Mouse (Mus musculus): ENCODE measurements around the gene Mmp8. TPM values are rescaled to one million over a fixed set of nuclear protein-coding genes. Genes with fewer than 3 reads are reported as not detected.

Gene Mmp8
- polyA plus RNA-seq, 1 experiment from 2014 or later, result 0.23 TPM

DNA sequence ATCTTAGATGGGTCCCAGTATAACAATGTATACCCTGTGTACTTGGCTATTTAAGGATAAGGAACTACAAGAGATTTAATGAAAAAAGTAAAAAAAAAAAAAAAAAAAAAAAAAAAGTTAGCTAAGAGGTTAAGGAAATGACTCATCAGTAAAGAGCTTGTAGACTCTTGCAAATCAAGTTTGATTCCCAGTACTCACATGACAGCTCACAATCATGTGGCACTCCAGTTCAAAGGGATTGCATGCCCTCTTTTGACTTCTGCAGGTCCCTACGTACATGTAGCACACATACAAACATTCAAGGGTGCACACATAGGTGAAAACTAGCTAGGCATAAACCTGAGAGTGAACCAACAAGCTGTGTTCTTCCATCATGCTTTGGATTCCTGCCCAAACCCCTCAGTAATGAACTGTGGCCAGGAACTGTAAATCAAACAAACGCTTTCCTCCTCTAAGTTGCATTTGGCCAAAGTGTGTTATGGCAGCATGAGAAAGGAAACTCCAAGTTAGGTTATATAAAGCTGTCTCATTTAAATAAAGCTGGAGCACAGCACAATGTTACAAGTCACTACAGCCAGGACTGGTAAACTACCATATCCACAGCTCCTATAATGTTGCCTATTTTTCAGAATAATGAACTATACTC lies 14.5 kb downstream of the Mmp8 start:
- Histone ChIP-seq H3K4me3 (ENCODE audit: low read depth, low read length) (no peak overlapping the region), H3K4me1 (replicated peaks; ENCODE audit: control insufficient read depth, insufficient read depth, low read length) (no peaks in the 10 kb centered on the region; the same call in 1 of the 2 replicates), H3K9me3 (ENCODE audit: control insufficient read depth, low read length) (no peaks in the 10 kb centered on the region), H3K27me3 (replicated peaks; ENCODE audit: control insufficient read depth, insufficient read depth, low read length) (no peaks in the 10 kb centered on the region), H3K36me3 (ENCODE audit: control insufficient read depth, insufficient read depth, low read length) (no peaks in the 10 kb centered on the region), H3K27ac (ENCODE audit: low read depth) (no peak overlapping the region), H3K9ac (ENCODE audit: low read length) (no peak overlapping the region), H3K4me2 (ENCODE audit: low read length) (no peak overlapping the region)
- DNase-seq (ENCODE audit: low spot score) (no peak), ATAC-seq (replicated peaks; ENCODE audit: low FRiP score, low TSS enrichment, low read depth) (no peak)
- WGBS, result 60% methylated on average over 2 of the region's 2 CpGs

DNA sequence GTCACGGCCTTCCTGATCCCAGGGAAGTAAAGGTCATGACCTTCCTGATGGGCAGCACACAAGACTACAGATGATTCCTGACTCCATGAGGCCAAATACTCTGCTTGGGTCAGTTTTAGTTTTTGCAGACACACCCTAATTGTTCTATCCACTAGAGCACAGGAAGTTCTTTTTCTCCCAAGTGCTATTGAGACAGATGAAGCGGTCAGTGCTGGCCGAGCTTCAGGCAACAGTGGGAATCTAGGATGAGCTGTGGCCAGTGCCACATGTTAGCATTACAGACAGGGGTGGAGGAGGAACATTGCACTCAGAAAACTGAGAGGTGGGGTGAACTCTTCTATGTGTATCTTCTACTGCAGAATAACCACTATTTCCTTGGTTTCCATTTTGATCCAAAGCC lies 17.3 kb downstream of the Mmp8 start:
- Histone ChIP-seq H3K27ac (ENCODE audit: low read depth) (no peak overlapping the region), H3K4me3 (ENCODE audit: low read depth, low read length) (no peak overlapping the region), H3K27me3 (replicated peaks; ENCODE audit: control insufficient read depth, insufficient read depth, low read length) (no peaks in the 10 kb centered on the region), H3K4me2 (ENCODE audit: low read length) (no peak overlapping the region), H3K9ac (ENCODE audit: low read length) (no peak overlapping the region), H3K36me3 (ENCODE audit: control insufficient read depth, insufficient read depth, low read length) (no peaks in the 10 kb centered on the region), H3K9me3 (ENCODE audit: control insufficient read depth, low read length) (no peaks in the 10 kb centered on the region), H3K4me1 (replicated peaks; ENCODE audit: control insufficient read depth, insufficient read depth, low read length) (no peaks in the 10 kb centered on the region; the same call in 1 of the 2 replicates)
- 76% methylated on average over 3 of the region's 3 CpGs for WGBS
- ATAC-seq (replicated peaks; ENCODE audit: low FRiP score, low TSS enrichment, low read depth) (no peak), DNase-seq (ENCODE audit: low spot score) (no peak)

DNA sequence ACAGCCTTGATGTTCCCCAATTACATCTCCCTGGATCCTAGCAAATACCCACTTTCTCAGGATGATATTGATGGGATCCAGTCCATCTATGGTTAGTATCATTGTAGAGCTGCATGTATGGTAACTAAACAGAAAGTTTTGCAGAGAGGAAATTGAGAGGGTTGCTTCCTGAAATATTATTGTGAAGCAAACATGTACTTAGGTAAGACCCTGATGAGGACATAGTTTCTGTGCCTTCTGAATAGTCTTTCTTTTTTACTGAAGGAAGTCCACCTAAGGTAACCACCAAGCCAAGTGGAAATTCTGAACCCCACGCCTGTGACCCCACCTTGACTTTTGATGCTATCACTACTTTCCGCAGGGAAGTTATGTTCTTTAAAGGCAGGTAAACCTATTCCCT lies 19.1 kb downstream of the Mmp8 start:
- Histone ChIP-seq H3K4me2 (ENCODE audit: low read length) (no peak overlapping the region), H3K27ac (ENCODE audit: low read depth) (no peak overlapping the region), H3K27me3 (replicated peaks; ENCODE audit: control insufficient read depth, insufficient read depth, low read length) (no peaks in the 10 kb centered on the region), H3K4me3 (ENCODE audit: low read depth, low read length) (no peak overlapping the region), H3K9me3 (ENCODE audit: control insufficient read depth, low read length) (no peaks in the 10 kb centered on the region), H3K9ac (ENCODE audit: low read length) (no peak overlapping the region), H3K36me3 (ENCODE audit: control insufficient read depth, insufficient read depth, low read length) (no peaks in the 10 kb centered on the region), H3K4me1 (replicated peaks; ENCODE audit: control insufficient read depth, insufficient read depth, low read length) (no peaks in the 10 kb centered on the region; the same call in 1 of the 2 replicates)
- DNase-seq (ENCODE audit: low spot score), result no peak
- WGBS, result 90% methylated on average over 2 of the region's 2 CpGs
- ATAC-seq (replicated peaks; ENCODE audit: low FRiP score, low TSS enrichment, low read depth), result no peak

DNA sequence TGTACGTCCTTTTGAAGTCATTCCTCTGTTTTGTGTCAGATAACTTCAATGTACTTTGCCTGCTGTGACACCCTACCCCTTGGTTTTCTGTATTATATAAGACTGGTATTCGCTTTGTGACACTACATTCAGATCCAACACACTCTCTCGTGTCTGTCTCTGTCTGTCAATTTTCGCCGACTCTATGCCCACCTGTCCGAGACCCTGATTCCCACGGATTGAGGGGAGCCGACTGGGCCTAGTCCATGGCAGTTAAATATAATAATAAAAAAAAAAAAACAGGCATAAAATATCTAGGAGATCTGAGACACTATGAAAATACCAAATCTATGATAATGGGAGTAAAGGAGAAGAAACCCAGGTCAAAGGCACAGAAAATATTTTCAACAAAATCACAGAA lies 31.8 kb downstream of the Mmp8 start:
- no peaks in the 10 kb centered on the region for H3K27me3 ChIP-seq (replicated peaks; ENCODE audit: control insufficient read depth, insufficient read depth, low read length)
- H3K9me3 ChIP-seq (ENCODE audit: control insufficient read depth, low read length), result no peaks in the 10 kb centered on the region
- DNase-seq (ENCODE audit: low spot score) (no peak), ATAC-seq (replicated peaks; ENCODE audit: low FRiP score, low TSS enrichment, low read depth) (no peak)
- H3K27ac ChIP-seq (ENCODE audit: low read depth), result no peak overlapping the region
- 69% methylated on average over 8 of the region's 8 CpGs for WGBS
- no peaks in the 10 kb centered on the region for H3K4me1 ChIP-seq (replicated peaks; ENCODE audit: control insufficient read depth, insufficient read depth, low read length)
- H3K36me3 ChIP-seq (ENCODE audit: control insufficient read depth, insufficient read depth, low read length), result no peaks in the 10 kb centered on the region
- no peak overlapping the region for H3K9ac ChIP-seq (ENCODE audit: low read length)
- H3K4me3 ChIP-seq (ENCODE audit: low read depth, low read length), result no peak overlapping the region
- no peak overlapping the region for H3K4me2 ChIP-seq (ENCODE audit: low read length)

DNA sequence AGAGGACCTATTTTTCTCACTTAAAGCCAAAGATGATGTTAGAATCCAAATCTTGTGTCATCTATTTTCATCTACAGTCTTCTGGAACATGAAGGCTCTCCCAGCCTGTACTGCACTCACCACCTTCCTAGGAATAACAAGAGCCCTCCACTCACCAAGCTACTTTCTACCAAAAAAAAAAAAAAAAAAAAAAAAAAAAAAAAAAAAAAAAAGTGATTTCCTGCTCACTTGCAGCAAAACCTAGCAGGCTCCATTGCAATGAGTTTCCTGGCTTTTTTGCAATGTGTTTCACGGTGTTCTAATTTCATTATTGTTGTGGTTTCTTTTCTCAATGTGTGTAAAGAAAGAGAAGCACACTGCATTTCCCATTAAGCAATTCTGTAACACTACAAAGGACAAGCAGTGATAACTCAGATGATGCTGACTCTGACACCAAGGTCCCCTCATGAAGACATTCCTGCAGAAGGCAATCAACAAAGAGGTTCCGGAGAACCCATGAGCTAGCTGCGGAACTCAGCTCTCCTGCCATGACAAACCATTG lies 35.1 kb downstream of the Mmp8 start:
- Histone ChIP-seq H3K4me3 (ENCODE audit: low read depth, low read length) (no peak overlapping the region), H3K4me1 (replicated peaks; ENCODE audit: control insufficient read depth, insufficient read depth, low read length) (no peaks in the 10 kb centered on the region)

DNA sequence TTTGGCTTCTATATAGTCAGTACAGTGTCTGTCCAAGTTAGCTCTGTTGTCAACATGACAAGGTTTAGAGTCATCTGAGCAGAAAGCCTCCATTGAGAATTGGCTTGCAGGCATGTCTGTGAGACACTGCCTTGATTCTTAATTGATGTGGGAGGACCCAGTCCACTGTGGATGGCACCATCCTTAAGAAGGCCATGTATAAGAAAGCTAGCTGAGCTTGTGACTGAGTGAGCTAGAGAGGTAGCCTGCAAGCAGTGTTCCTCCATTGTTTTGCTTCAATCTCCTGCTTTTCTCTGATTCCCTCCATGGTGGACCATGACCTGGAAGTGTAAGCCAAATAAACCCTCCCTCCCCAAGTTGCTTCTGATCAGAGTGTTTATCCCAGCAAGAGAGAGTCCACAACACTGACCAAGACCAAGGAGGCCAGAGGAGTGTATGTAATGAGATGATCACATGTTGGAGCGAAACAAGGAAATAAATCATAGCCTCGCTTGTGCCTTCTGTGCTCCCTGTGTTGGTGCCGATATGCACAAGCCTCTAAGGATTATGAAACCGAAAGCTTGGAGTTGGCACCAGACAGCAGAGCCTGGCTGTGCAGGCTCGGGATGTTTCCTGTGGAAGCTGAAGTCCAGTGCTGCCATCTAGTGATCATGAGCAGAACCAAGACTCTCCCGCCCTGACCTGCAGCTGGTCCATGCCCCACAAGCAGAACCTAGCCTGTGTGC lies 36.7 kb downstream of the Mmp8 start:
- WGBS, result 13% methylated on average over 6 of the region's 6 CpGs
- H3K9ac ChIP-seq (ENCODE audit: low read length), result peak overlapping the region; percentile 36; the same call in 1 of the 2 replicates
- ATAC-seq (replicated peaks; ENCODE audit: low FRiP score, low TSS enrichment, low read depth) (peak; percentile 98), DNase-seq (ENCODE audit: low spot score) (peak; percentile 84)
- peak overlapping the region; percentile 29 for H3K4me3 ChIP-seq (ENCODE audit: low read depth, low read length)
- H3K4me2 ChIP-seq (ENCODE audit: low read length), result peak overlapping the region; percentile 46
- no peak overlapping the region for H3K27ac ChIP-seq (ENCODE audit: low read depth)
- H3K36me3 ChIP-seq (ENCODE audit: control insufficient read depth, insufficient read depth, low read length), result no peaks in the 10 kb centered on the region
- H3K27me3 ChIP-seq (replicated peaks; ENCODE audit: control insufficient read depth, insufficient read depth, low read length), result no peaks in the 10 kb centered on the region
- no peaks in the 10 kb centered on the region for H3K4me1 ChIP-seq (replicated peaks; ENCODE audit: control insufficient read depth, insufficient read depth, low read length)
- H3K9me3 ChIP-seq (ENCODE audit: control insufficient read depth, low read length), result no peaks in the 10 kb centered on the region

More for the DNA sequence above, 35.1 kb downstream of the Mmp8 start:
- ATAC-seq (replicated peaks; ENCODE audit: low FRiP score, low TSS enrichment, low read depth), result no peak
- Histone ChIP-seq H3K4me2 (ENCODE audit: low read length) (no peak overlapping the region), H3K36me3 (ENCODE audit: control insufficient read depth, insufficient read depth, low read length) (no peaks in the 10 kb centered on the region), H3K27ac (ENCODE audit: low read depth) (no peak overlapping the region), H3K27me3 (replicated peaks; ENCODE audit: control insufficient read depth, insufficient read depth, low read length) (no peaks in the 10 kb centered on the region), H3K9me3 (ENCODE audit: control insufficient read depth, low read length) (no peaks in the 10 kb centered on the region), H3K9ac (ENCODE audit: low read length) (no peak overlapping the region)
- 90% methylated on average over 3 of the region's 3 CpGs for WGBS
- no peak for DNase-seq (ENCODE audit: low spot score)

DNA sequence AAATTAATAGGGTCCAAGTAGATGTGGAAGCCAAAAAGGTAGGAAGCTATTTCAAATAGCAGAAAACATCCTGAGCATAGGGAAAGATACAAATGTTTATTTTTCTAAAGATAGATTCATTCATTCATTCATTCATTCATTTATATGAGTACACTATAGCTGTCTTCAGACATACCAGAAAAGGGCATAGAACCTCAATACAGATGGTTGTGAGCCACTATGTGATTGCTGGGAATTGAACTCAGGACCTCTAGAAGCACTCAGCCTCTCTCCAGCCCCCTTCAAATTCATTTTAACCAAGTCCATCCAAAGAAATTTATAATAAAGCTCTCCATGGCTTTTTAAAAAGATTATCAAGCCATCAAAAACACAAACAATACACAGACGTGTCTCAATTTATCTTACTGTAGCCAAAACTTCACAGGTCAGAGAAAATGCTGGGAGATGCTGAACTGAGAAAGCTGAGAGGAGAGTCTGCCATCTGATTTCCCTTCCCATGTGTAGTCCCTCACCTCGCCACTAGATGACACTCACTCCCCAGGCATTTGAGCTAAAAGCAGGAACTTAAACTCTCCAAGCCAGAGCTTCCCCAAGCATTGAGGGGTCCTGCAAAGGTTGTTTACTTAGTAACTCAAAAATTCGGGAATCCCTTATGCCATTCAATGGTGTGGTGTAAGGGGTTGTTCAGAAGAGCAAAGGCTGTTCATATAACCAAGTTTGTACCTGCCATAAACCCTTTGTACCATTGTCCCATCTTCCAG lies 44.9 kb downstream of the Mmp8 start:
- 0% methylated on average over 3 of the region's 3 CpGs for WGBS
- H3K4me2 ChIP-seq (ENCODE audit: low read length), result no peak overlapping the region
- no peaks in the 10 kb centered on the region for H3K36me3 ChIP-seq (ENCODE audit: control insufficient read depth, insufficient read depth, low read length)
- H3K27ac ChIP-seq (ENCODE audit: low read depth), result no peak overlapping the region
- DNase-seq (ENCODE audit: low spot score) (peak; percentile 86), ATAC-seq (replicated peaks; ENCODE audit: low FRiP score, low TSS enrichment, low read depth) (0 out of 2 replicates have a peak, but pooled peaks have one; percentile 47)
- H3K27me3 ChIP-seq (replicated peaks; ENCODE audit: control insufficient read depth, insufficient read depth, low read length), result no peaks in the 10 kb centered on the region
- no peaks in the 10 kb centered on the region for H3K9me3 ChIP-seq (ENCODE audit: control insufficient read depth, low read length)
- no peak overlapping the region for H3K4me3 ChIP-seq (ENCODE audit: low read depth, low read length)
- no peaks in the 10 kb centered on the region for H3K4me1 ChIP-seq (replicated peaks; ENCODE audit: control insufficient read depth, insufficient read depth, low read length)
- H3K9ac ChIP-seq (ENCODE audit: low read length), result no peak overlapping the region

DNA sequence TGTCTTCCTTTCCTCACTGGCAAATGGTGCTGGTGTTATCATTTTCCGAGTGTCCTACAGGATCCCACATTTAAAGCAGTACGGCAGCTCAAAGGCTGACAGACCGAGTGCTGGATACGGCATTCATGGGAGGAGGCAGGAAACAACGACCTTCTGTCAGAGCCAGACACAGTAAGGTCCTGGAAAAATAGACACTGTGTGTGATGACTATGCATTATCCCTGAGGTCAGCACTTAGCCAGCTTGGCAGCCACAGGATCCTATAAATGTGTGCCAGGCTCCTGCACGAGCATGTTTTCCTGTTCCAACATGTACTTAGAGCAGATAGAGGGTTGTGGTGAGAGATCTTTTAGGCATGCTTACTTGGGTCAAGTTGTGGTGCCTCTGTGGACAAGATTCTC lies 45.7 kb downstream of the Mmp8 start:
- Histone ChIP-seq H3K9ac (ENCODE audit: low read length) (no peak overlapping the region), H3K9me3 (ENCODE audit: control insufficient read depth, low read length) (no peaks in the 10 kb centered on the region), H3K36me3 (ENCODE audit: control insufficient read depth, insufficient read depth, low read length) (no peaks in the 10 kb centered on the region), H3K4me1 (replicated peaks; ENCODE audit: control insufficient read depth, insufficient read depth, low read length) (no peaks in the 10 kb centered on the region), H3K27ac (ENCODE audit: low read depth) (no peak overlapping the region), H3K27me3 (replicated peaks; ENCODE audit: control insufficient read depth, insufficient read depth, low read length) (no peaks in the 10 kb centered on the region), H3K4me3 (ENCODE audit: low read depth, low read length) (no peak overlapping the region), H3K4me2 (ENCODE audit: low read length) (no peak overlapping the region)
- ATAC-seq (replicated peaks; ENCODE audit: low FRiP score, low TSS enrichment, low read depth) (no peak), DNase-seq (ENCODE audit: low spot score) (no peak)
- WGBS, result 55% methylated on average over 6 of the region's 6 CpGs

All from intestine, embryonic 14.5 days (tissue).